Mouse (Mus musculus) kidney, adult 8-10 months (tissue): Measurements from ENCODE around the gene Cped1.

ENCODE experiments used
- DNase-seq, 2 experiments: peaks; one replicate each; pipeline ENCODE4 v3.0.0; 2022

Gene Cped1

DNA sequence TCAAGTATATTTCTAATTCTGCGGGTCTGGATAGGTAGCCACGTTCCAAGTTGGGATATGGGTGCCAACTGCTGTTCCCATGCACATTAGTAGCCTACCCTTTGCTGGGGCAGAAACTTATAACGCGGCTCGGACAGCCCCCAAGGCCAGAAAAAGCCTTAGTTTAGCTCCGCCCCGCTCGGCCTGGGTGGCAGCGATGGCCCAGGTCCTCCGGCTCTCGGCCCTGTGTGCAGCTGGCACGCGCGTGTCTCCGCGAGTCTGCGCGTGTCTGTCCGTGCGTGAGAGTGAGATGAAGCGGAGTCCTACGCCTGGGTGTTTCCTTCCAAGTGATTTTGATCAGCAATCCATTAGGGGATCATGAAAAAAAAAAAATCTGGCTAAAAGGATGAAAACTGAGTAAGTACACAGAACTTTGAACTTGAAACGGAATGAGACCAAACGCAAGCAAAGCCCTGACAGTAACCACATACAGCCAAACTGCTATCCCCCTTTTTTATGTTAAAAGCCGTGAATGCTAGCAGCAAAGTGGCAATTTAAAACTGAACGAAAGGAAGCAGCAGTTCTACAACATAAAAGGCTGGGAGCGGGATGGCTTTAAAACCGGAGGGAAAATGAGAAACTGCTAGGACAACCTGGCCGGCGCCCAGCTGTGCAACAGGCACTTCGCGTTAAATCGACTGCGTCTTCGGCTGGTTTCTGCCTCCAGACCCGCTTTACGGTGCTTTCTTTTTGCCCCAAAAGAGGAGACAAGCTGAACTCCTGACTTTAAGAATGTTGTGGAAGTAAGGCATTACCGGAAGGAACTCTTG is at the start of gene Cped1:
Gene Cped1 (plus strand): TSS at position 185 of the 809 bp plus-strand sequence.
- DNase-seq: peak; percentile 48 to 54

DNA sequence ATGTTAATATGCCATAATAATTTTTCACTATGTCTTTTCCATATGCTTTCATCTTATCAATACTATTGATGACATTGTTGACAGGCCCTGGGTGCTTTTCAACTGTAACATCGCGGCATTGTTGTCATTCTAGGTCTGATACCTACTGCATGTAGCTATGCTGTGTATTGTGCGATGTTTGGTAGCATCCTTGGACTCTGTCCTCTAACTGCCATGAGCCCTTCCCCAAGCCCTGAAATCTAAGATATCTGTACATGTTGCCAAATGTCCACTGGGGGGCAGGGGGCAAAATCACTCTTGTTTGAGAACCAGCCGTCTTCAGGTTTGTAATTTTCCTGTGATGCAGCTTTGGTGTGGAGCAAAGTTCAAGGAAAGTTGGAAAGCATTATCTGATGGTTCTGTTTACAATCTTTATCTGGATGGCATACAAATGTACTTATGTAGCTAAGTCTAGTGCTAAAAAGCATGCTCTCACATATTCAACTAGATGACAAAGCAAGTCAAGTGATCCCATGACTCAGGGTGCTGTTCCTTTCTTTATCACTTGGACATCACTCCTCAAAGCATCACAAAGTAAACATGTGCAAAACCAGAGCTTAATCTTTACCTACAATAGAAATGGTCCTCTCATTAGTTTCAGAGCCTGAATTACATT is 47.6 kb upstream of the Cped1 start:
- no peak for DNase-seq

DNA sequence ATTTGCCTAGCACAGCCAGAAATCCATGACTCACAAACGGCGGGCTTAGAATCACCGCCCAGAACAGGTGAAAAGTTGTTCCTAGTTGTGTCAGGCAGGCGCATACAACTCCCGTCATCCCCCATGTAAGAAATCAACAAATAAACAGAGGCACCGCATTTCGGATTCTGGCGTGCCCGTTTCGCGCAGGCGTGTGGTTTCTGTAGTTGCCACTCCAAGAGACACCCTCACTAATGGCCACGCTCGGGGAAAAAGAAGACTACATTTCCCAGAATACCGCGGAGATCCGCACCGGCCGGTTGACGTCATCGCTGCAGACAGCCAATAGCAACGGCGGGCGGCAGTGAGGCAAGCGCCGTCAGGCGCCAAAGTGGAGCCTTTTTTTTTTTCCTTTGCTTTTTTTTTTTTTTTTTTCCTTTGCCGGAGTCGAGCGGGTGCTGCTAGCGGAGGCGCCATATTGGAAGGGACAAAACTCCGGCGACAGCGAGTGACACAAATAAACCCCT is 36.4 kb upstream of the Cped1 start, which contains the start of gene Ing3:
Gene Ing3 (plus strand): TSS at position 346 of the 506 bp plus-strand sequence.
- peak; percentile 99 to 100 for DNase-seq

DNA sequence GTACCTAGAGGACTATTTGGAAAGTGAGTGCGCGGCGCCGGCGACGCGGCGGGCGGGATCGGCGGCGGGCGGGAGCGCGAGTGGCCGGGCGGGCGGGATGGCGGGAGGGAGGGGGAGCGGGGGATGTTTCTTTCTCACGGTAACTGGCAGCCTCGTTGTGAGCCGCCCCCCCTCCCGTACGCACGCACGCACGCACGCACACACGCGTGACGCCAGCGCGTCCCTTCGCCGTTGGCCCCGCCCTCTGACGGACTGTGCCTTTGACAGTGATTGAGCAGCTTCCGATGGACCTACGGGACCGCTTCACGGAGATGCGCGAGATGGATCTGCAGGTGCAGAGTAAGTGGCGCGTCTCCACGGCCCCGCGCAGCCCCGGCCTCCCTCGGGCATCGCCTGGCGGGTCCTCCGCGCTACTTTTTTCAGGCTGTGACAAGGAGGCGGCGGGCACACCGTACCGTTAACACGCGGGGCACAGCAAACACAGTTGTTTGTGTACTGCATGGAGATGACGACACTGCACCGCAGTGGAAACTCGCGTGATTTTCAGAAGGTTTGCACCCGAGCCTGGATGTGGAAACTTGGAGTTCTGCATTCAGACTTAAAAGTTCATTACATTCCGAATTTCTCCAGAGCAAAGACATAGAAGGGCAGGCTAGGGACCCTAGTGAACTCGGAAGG is 35.8 kb upstream of the Cped1 start:
- DNase-seq: peak; percentile 97 to 98

DNA sequence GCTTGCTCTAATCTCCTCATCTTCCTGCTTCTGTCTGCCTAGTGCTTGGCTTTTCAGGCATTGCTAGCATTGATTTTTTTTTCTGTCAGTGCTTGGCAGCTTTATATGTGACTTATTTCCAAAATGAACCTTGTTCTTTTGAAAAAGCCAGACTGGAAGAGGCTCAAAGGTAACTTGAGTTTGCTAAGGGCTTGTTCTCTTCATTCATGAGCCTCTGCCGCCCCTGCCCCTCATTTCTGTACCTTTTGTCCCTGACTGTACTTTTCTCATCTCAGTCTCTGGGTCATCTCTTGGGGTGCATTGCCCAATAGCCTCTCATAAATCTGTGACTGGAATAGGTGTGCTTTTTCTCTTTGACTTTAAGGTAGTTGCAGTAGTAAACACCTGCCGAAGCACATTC is 35.0 kb upstream of the Cped1 start:
- peak; percentile 36 to 69 for DNase-seq

DNA sequence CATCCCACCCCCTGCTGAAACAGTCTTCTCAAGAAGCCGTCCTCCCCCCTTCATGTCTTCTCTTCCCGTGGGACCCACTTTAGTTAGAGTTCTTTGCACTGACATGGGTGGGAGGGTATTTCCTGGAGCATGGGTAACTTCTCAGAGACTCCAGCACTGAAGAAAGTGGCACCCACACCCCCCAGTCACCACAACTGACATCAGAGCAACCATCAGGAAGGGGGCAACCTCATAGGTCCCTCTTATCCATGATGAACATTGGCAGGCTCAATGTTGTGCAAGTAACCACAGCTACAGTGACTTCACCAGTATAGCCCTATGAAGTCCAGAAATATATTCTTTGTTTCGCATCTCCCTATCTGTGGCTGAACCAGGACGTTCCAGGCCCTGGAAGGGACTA is 30.2 kb upstream of the Cped1 start:
- no peak for DNase-seq

DNA sequence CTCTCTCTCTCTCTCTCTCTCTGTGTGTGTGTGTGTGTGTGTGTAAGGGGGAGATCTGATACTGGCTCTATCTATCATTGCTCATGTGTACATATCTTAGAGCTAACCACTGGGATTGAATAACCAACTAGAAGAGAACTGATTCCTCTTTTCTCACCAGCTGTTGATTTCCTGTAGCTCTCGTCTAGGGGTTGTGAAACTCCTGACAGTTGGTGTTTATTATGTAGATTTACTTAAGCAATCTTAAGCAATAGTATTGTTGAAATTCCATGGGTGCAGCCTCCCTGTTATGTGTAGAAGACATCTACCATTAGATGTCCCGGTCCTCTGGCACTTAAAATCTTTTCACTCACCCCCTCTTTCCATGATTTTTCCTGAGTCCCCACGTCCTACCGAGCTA is 26.8 kb upstream of the Cped1 start:
- DNase-seq: no peak

DNA sequence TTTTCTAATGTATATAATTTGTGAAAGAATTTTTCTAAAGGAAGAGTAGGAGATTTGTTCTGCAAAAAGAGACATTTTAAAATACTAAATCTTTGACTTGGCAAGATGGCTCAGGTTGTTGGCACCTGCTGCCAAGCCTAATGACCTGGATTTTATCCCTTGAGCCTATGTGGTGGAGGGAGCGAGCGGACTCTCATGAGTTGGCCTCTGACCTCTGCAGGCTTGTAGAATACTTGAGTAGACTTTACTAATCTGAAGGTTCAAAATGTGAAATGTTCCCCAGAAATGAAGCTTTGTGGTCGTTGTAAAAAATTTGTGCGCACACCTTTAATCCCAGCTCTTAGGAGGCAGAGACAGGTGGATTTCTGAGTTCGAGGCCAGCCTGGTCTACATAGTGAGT is 25.8 kb upstream of the Cped1 start:
- peak; percentile 20 to 24 for DNase-seq

DNA sequence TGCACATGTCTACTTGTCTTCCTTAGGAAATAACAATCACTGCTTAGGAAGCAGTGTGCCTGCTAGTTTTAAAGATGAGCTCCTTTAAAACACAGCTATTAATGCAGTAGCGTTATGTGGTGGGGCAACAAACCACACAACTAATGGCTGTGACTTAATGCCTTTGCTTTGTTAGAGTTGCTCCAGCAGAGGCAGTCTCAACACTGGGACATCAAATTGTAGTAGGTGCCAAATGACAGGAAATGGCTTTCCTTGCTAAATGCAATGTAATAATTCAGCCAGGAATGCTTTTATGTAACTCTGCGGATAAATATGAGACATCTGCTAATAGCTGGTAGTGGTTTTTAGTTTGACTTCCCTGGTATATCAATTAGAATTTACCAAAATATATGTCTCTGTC is 8.2 kb upstream of the Cped1 start:
- no peak for DNase-seq

DNA sequence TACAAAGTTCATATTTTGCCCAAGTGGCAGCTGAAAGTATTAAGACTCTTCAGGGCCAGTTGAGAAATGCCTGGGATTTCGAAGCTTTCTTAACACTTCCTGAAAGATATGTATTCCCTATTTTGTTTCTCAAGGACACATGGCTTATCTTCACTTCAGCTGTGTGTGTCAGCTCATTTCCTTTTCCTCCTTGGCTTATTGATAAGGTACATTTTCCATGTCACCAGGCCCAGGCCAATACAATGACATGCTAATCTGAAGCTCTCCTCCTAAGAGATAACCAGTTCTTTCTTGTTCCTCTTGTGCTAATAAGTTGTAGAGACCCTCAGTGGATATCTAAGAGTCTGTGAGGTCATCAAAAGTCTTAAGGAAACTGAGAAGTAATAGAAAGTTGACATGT is 4.6 kb upstream of the Cped1 start:
- no peak for DNase-seq

DNA sequence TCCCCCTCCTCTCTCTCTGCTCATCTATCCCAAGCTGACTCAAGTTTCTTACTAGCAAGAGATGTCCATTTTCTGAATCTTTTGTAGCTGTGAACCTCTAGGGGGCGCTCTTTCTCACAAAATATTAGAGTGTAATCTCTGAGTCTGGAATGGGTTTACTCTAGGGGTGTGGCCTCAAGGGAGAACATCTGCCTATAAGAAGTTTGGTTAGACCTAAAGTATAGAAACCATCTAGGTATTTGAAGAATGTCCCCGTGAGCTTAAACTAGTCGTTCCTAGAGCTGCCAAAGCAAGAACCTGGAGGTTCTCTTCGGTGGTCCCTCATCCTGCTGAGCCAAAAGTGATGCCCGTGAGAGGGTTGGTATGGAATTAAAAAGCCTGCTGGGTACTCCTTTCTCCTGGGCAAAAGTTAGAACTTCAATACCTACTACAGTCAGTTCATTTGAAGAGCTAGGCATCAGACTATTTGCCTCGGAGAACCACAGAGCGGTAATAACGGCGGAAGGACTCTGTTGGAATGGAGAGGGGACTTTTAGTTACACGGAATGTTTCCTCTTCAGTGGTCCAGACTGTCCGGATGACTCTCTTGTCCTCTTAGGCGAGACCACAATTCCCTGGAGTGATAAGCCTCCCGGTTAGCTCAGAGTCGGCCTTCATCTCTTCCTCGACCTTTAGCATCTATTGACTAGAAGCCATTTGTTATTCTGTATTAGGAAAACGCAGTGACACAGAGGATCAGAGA is 555 bp upstream of the Cped1 start:
- DNase-seq: peak; percentile 57 to 75

DNA sequence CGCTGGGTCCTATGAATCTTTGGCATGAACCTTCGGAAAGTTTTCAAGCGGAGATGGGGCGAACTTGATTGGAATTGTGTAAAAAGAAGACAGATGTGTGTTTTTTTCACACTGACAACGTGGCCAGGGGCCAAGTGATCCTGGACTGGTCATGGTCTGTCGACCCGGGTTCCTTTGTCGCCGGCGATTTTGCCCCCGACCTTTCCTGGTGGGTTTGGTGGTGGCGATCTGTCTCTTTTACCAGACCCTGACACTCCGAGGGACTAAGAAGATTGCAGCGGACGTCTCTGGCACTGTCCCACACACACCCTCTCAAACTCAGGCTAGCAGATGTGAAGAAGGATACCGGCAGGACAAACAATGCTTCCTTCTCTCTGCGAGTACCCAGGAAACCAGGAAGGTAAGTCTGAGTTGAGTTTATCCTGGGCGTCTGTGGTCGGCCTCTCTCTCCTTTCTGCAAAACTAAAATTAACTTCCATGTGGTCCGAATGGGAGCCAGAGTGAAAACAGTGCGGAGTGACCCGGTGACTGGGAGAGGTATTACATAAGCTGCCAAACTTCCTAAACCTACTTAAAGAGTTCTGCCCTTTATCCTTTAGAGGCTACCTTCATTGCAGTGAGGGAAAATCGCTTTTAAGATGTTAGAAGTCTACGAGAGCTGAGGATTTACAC is 1.1 kb downstream of the Cped1 start:
- DNase-seq: peak; percentile 14 to 44

DNA sequence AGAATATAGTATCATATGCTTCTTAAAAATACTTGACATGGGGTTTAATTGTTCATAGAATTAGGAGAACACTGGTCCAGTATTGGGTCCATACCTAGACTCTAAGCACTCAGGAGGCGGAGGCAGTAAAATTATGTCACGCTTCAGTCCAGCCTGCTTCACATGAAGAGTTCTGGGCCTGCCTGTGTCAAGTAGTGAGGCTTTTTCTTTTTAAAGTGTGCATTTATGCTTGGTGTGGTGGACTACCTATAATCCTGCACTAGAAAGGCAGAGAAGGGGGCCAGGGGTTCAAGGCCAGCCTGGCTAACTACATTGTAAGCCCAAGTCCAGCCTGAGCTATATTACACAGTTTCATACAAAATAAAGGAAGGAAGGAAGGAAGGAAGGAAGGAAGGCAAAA is 1.8 kb downstream of the Cped1 start:
- no peak for DNase-seq

DNA sequence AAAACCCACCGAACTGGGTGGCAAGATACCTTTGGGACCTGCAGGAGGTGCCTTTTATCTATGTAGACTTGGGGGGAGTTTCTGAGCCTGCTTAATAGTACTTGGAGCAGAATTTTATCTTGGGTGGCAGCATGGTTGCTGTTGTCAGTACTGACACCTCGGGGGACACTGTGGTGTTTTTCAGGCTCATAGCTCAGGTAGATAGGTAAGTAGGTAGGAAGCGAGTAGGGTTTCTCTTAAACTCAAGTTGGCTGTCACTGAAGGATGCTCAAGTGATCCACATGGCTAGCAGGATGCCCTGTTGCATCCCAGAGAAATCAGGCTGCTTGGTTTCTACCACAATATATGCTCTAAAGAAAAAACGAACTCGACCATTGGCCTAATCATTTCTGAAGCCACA is 2.6 kb downstream of the Cped1 start:
- DNase-seq: no peak

DNA sequence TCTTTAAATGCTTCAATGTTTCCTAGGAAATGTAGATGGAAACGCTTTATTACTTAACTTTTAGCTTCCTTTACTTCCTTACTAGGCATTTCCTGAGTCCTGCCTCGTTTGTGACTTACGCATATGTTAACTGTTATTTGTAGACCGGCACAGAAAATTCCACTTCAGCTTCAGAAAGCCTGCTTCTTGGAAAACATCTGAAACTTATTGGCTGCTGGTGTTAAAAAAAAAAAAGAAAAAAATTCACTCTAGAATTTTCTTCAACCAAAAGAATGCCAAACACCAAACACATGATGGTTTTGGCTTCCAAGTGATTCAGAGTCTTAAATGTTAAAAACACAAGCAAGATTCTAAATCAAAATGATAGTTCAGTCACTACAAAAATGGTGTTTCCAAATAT is 3.4 kb downstream of the Cped1 start:
- DNase-seq: no peak

DNA sequence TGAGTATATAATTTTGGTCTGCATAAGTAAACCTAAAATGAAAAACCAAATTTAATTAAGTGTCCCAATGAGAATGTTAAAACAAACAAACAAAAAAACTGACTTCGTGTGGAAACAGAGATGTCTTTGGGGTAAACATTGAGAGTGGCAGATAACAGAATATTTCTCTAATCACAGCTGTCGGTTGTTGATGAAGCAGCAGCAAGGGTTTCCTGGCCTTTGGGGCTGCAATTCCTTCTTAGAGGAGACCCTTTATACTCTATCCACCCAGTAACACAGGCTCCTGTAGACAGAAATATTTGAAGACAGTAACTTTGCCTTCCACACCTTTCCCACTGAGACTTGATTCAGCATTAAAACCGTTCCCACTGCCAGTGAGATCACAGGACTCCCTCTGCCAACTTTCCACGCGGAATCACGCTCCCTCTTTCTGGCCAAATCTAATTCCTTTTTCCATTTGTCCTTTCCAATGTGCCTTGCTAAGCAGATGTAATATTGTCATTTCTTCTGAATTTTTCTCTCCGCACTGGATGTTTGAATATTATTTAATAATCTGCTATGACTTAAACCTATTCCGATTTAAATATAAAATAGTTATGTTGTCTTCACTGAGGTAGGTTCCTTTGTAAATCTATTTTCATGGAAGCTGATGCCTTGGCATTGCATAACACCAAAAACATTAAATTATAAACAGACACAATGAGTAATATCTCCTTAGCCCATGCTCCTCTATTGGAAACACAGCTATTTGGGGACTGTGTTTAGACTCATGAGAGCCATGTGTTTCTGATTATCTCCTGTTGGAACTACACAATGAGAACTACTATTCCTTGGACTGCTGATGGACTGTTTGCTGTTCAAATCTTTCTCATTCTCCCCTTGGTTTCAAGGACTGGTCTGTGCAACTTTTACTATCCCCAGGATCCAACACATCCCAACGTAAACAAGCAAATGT is 4.7 kb downstream of the Cped1 start:
- no peak for DNase-seq

DNA sequence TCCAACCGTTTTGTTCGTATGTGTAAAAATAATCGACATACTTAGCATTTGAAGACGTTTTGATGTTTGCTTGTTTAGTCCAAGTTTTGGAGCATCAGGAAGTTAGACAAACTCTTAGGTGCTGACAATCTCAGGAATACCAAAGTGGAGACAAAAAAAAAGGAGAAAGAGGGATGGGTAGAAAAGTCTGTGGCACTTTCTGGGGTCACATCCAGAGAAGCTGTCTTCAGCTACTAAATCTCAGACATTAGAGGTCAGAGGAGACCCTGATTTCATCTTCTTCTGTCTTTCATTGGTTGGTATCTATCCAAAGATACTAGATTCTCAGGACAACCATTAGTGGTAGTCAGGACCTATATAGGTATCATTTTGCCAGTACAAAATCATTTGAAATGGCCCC is 5.4 kb downstream of the Cped1 start:
- DNase-seq: no peak

DNA sequence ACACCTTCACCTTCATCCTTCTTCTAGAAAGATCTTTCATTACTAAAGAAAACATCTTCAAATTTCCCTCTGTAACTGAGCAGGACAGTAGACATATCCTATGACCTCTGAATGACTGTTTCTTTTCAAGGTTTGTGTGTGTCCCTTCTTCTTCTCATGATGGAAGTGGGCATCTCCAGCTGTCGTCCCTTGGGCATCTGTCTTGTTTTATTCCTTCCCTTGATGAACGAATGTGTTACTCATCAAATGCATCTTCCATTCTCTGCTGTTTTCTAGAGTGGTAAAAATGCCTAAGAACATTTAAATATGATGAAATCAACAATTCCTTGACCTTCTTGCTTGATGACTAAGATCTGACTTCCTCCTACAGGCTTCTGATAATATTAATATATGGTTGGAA is 7.4 kb downstream of the Cped1 start:
- DNase-seq: no peak

DNA sequence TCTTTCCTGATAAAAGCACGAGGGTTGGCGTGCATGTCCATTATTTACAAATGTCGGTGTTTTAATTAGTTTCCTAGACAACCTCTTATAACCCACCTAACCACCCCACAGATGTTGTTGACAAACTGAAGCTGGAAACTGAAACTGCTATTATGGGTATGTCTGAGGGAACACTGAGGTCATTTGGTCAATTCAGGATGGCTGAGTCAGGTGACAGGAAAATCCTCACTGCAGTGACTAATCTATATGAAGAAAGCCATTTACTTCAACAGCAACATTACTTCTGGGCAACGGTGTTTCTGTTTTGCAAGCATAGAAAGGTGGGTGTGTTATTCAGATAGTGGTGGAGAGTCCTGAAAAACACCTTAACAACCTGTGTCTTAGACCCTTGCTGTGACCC is 12.4 kb downstream of the Cped1 start:
- no peak for DNase-seq

DNA sequence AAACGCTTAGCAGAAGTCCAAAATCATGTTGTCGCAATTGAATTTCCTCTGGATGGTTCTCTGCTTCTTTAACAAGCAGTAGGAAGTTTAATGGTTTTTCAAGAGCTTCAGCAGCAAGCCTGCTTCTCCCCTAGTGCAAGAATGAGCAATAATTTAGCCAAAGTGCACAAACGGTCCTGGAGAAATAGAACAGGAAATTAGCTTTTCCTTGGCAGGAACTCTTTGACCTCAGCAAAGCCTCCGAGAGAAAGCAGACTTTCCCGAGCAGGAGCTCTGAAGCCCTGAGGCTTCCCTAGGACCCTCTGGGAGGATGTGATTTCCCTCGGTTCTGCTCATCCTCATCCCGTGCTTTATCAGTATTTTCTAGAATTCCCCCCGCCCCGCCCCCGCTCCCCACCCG is 13.3 kb downstream of the Cped1 start:
- DNase-seq: no peak

DNA sequence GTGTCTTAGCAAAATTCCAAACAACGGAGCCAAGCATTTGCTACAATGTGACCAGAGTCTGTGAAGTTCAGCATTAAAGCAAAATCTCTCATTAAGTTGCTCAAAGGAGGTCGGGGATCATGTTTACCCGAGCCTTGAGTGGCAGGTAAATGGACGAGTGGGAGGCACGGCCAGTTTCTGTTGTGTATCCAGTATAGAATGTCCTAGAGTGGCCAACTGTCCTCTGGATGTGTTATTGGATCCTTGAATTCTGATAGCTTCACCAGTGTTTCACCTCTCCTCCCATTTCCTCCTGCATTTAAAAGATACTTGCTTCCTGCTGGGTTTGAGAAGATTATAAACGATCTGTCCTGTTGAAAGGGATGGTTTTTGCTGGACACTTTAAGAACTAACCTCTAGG is 14.4 kb downstream of the Cped1 start:
- DNase-seq: no peak
